Mouse (Mus musculus) liver, adult 2 months (tissue): ENCODE measurements around the gene Wsb1.

Experiments
- CTCF ChIP-seq: fragments of 200-500 bp; IDR thresholded peaks from 2 replicates; pipeline ENCODE4 v1.5.1; 2011; ENCODE audit warnings: low read depth, low read length, control low read depth
- POLR2A ChIP-seq: fragments of 200-500 bp; IDR thresholded peaks from 2 replicates; pipeline ENCODE4 v1.6.1; 2011; ENCODE audit warnings: low read length, control low read depth; ENCODE audit not compliant: insufficient read depth; ENCODE audit errors: extremely low read depth

GRCm38 (mm10) chr11:79218936-79219626 is 35.4 kb downstream of the Wsb1 start:
- no peak for TF ChIP-seq CTCF
- TF ChIP-seq POLR2A, result no peak
